Mouse (Mus musculus) olfactory bulb, adult 2 months (tissue): Measurements from ENCODE around the gene Igfbp4.

ENCODE experiments used
- CTCF ChIP-seq: fragments of 200-500 bp; IDR thresholded peaks from 2 replicates; pipeline ENCODE4 v1.5.1; 2012; ENCODE audit warnings: low read depth, mild to moderate bottlenecking, low read length, moderate library complexity; ENCODE audit not compliant: insufficient read depth
- POLR2A ChIP-seq: fragments of 200-500 bp; IDR thresholded peaks from 2 replicates; pipeline ENCODE4 v1.6.1; 2012; ENCODE audit warnings: mild to moderate bottlenecking, low read depth, low read length, moderate library complexity; ENCODE audit not compliant: insufficient read depth

DNA sequence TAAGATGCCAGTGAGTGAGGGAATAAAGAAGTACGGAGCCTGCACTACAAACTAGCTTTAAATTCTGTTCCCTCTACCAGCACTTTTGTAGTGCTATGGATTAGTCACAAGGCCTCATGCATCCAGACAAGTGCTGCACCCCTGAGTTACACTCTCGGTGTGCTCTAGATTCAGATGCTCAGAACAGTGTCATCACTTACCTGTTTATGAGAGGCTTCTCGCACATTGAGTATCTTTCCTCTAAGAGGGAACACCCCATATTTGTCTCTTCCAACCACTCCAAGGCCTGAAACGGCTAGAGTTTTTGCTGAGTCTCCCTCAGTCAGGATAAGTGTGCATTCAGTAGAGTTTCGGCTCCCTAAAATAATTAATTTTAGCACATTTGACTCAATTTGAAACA is 30.3 kb upstream of the Igfbp4 start:
- no peak for TF ChIP-seq POLR2A
- TF ChIP-seq CTCF: no peak
